Mouse (Mus musculus): ENCODE measurements around the gene Fads1.
A peak's percentile ranks its signal among the peaks of the same experiment; 100 is the strongest.

Fads1 gene

DNA sequence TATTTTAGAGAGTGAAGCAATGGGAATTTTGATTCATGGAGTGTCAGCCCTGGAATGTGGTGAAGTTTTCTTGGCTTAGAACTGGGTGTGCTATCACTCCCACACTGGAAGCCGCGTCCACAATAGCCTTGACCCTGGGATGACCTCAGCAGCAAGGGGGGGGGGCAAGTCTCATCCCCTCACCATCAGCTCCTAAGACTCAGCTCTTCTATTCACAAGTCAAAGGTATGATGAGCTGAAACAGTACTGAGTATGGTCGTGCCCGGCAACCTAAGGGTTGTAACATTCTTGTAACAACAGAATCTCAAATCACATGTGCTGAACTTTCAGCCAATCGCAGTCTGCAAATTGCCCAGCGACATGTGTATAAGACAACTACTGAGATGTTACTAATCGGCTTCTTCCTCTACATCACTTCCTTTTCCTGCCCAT lies 5.7 kb upstream of the Fads1 start:
- DNase-seq (ENCODE audit: low spot score): peak; percentile 26

DNA sequence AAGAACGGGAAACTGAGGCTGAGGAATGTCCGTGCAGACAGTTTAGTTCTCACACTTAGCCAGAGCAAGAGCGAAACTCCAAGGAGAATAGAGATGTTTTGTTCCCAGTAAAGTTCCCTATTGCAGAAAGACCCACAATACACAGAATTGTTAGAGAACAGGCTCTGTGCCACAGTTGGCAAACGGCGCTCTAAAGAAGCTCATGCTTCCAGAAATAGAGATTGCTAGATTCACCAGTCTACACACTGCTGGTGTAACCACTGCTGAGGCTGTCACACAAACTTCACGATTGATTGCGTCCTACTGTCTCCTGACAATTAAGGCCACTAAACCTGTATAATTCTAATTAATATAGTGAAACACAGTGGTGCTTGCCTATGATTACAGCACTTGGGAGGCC lies 1.5 kb upstream of the Fads1 start:
- DNase-seq (ENCODE audit: low spot score): no peak

DNA sequence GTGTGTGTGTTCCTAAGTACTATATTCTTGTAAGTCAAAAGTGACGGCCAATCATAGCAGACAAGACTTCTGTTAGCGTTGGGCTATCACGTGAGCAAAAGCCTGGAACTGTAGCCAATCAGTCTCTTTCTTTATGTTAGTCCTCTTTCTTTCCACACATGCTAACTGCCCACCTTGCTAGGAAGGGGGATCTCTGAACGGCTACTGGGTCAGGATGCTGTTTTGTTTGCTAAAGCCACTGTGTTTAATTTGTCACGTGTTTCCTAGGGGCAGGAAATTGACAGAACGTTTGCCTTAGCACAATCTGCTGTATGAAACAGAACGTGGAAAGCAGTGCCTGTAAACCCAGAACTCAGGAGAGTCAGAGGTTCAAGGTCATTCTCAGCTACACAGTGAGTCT lies 546 bp upstream of the Fads1 start:
- no peak for DNase-seq (ENCODE audit: low spot score)

DNA sequence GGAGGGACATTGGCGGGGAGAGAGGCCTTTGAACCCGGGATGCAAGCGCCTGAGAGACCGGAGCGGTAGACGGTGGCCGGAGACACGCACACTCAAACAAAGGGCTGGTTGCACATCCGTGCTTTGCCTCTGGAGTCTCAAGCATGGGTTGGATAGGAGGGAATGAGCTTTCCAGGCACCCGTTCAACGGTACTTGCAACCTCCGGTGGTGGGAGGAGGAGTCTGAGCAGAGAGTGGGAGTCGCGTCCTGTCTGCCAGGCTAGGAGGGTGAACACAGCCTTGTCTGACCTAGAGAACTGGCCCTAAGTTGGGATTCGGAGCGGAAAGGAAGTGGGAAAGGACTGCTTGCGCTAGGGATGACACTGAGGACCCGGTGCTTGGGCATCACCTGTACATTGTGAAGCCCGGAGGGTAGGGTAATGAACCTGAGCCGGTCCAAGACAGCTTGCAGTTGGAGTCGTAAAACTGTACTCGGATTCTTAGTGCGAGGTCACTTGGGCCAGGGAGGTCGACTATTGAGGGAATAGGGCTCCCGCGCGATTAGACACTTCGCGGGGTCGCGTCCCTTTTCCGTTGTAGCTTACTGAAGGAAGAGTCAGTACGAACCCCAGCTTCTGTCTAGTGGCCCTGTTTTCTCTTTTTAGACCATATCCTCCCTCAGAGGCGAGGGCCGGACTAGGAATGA lies 753 bp downstream of the Fads1 start:
- DNase-seq (ENCODE audit: low spot score): peak; percentile 72

DNA sequence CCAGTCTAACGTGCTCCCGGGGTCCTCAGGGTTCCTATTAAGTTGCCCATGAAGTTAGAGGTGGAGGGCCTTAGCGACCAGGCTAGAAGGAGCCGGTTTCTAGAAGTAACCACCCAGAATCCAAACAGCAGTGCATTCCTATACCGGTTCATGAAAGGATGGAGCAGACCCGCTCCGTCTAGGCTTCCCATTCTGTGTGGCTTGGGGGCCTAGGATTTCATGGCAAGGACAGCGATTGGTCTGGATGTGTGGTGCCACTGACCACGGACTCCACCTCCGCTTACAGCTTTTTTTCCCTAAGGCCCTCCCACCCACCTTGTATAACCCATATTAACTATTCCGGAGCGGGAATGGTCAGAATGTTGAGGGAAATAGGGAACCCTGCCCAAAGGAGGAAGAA lies 1.4 kb downstream of the Fads1 start:
- peak; percentile 56 for DNase-seq (ENCODE audit: low spot score)

- no peak for DNase-seq (ENCODE audit: low spot score)
Measured at GRCm38 (mm10) chr19:10185876-10186275, 3.2 kb downstream of the Fads1 start.

GRCm38 (mm10) chr19:10186569-10186968 lies 3.9 kb downstream of the Fads1 start:
- no peak for DNase-seq (ENCODE audit: low spot score)

DNA sequence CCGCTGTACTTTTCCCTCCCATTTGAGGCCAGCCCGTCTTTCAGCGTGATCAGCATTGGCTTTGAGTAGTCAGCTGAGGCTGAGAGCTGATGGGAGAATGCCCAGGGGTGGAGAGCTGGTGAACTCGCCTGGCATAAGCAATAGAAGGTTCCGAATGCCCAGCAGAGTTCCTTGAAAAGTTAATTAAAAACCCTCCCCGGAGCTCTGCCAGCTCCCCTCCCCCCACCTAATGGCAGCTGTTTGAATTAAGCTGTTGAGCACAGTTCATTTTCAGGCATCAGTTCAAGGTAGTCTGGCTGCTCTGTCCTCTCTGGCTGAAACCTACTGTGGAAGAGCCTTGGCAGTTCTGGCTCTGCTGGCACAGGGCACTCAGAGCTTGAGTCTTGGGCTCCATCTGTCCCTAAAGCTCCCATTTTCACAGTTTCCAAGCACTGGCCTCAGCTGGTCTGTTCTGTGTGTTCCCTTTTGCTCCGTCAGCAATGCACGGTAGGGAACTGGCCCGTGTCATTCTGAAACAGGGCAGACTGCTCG lies 5.7 kb downstream of the Fads1 start:
- DNase-seq (ENCODE audit: low spot score): no peak

GRCm38 (mm10) chr19:10189022-10189421 lies 6.3 kb downstream of the Fads1 start:
- no peak for DNase-seq (ENCODE audit: low spot score)

DNA sequence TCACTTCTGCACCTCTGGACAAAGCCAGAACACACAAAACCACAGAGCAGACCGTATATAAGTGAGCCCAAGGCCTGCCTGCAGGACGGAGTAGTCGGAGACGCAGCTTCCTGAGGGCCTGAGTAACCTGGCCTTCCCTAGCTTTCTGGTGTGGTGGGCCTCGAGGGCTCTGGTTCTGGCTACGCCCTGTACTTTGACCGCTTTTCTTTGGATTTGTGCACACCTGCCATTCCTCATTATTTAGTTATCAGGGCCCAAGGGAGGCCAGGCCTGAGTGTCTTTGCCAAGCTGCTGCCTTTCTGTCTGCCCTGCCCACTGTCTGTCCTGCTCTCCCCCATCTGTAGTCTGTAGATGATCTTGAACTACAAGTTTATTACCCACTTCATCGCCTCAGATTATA lies 7.3 kb downstream of the Fads1 start:
- DNase-seq (ENCODE audit: low spot score): no peak

DNA sequence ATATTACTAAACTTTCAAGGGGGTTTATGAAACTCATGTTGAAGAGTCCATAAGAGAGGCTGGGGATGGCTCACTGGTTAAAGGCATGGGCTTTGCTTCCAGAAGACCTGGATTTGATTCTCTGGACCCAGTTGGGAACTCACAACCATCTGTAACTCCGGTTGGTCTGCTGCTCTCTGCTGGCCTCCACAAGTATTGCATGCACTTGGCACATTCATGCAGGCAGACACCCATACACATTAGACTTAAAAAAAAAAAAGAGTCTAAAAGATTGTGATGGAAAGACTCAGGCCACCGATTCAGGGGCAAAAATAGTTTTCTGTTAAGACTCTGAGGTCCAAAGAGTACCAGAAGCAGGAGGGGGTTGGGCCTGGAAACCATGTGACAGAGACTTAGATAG lies 8.1 kb downstream of the Fads1 start:
- peak; percentile 83 for DNase-seq (ENCODE audit: low spot score)

DNA sequence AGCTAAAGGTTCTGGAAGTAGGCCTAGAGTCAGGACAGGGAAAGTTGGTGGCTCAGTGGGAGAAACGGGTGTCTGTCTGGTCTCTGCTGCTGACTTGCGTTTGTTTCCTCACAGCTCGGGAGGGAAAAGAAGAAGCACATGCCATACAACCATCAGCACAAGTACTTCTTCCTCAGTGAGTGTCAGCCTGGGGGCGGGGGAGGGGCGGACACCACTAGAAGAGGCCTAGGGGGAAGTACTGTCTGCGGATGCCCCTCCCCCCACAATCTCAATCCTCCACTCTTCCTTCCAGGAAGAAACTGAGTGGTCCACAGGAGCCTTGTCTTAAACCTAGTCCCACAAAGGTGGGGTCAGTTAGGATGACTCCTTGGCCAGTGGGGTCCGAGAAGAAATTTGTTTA lies 8.6 kb downstream of the Fads1 start:
- no peak for DNase-seq (ENCODE audit: low spot score)

- DNase-seq (ENCODE audit: low spot score): no peak
Measured at GRCm38 (mm10) chr19:10194337-10194736, 11.6 kb downstream of the Fads1 start.

GRCm38 (mm10) chr19:10195252-10195651 lies 12.6 kb downstream of the Fads1 start:
- no peak for DNase-seq (ENCODE audit: low spot score)

GRCm38 (mm10) chr19:10197130-10197529 lies 14.4 kb downstream of the Fads1 start:
- DNase-seq (ENCODE audit: low spot score): no peak

GRCm38 (mm10) chr19:10198286-10198685 lies 15.6 kb downstream of the Fads1 start:
- DNase-seq (ENCODE audit: low spot score): no peak

DNA sequence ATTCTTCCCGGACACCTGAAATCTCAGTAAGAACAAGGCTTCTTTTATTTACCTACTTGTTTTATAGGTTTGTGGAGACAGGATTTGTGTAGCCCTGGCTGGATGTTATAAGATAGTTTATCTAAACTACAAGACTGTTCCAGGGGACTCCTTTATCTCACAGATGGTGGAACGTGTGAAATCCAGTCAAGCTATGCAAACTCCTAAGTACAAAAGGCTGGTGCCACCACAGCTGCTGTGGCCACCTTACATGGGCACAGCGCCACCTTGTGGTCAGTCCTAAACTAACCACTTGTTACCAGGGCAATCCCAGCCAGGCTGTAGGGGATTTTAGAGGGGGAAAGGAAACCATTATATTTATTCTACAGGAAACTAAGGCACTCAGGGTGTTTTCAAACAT lies 16.0 kb downstream of the Fads1 start:
- DNase-seq (ENCODE audit: low spot score): peak; percentile 94

DNA sequence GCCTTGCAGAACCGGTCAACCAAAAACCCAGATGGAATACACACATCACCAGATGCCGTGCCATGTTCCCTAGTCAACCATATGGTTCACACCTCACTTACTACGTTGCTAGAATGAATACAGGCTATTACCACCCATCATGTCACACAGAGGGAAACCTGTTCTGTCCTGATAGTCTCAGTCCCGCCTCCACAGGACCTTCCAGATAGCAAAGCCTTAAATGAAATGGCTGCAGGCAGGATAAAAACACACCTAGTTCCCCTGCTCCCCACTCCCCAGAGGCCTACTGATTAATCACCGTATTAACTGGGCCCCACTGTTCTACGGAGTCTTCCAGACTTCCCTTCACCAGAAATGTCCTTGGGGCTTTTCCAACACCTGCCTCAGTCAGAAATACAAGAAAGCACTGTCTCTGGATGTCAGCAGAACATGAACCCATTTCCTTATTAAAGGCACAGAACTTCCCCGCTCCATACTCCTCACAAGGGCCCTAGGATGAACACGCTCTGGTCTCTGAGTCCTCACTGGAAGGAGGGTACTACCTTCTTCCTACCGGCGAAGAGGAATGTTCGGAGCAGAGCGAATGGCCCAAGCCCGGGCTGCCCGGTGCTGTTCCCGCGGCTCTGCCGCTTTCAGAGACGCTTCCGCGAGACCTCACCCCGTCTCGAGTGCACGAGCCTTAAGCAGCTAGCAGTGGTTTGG lies 20.6 kb downstream of the Fads1 start:
- DNase-seq (ENCODE audit: low spot score): no peak

DNA sequence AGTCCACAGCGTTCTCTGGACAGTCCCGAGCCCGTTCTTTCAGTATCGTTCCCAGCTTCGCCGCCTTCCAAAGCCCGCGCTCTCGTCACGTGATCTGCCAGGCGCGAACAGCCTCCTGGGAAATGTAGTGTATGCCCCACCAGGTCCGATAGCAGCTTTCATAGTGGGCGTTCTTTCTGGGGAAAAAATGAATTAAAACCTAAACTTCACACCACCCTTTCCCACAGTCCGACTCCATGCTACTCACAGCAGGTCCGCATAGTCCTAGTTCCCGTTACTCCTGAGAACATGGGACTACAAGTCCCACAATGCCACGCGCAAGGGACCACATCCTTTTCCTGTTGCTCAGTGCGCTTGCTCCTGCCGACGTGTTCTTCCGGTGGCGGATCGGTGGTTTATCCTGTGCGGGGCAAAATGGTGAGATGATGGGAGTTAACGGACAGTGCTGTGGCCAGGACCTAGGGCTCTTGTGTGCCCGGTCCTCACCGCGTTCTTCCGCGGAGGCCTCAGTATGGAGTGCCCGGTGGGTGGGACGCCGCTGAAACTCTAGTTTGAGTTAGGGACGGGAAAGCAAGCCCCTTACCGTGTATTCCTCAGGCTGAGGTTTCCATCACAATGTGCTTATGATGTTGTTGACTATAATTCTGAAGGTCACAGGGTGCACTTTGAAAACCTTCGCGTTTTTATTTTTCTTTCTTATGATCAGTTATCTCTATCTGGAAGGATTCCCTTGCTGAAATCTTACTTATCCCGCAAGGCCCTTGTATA lies 21.3 kb downstream of the Fads1 start, which contains the start of the genes Tmem258 and Fen1:
Gene Tmem258 (plus strand): TSS at position 167 of the 768 bp plus-strand sequence.
Gene Fen1 (minus strand): TSS at position 322 of the 768 bp plus-strand sequence.
- DNase-seq (ENCODE audit: low spot score): peak; percentile 93

DNA sequence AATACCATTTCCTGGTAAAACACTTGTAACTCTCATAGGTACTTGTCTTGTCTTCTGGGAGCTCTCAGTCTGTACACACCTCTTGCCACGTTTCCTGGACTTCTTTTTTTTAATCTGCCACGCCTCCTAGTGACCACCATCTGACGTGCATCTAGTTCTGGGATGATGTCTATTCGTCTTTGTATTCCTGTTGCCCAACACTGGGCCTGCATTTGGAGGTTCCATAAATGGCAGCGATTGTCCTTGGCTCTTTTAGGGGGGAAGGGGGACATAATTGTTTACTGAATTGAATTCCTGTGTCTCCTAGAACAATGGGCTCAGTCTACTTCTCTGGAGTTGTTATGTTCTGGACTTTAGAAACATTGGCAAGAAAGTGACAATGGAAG lies 21.9 kb downstream of the Fads1 start:
- peak; percentile 60 for DNase-seq (ENCODE audit: low spot score)

DNA sequence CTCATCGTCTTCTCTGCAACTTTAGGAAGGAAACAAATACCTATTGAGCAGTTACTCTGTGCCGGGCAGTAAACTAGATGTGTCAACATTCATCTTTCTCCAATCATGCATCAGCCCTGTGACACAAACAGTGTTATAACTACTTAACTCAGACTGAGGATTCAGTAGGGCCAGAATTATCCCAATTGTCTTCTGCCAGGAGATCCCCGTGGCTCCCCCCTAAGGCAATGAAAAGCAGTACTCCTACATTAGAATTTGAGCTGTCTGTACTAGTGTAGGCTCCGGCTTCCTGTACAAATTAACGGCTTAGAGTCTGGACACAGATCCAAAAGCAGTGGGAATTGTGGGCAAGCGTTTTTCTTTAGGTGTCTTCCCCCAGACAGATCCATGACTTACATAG lies 22.4 kb downstream of the Fads1 start:
- no peak for DNase-seq (ENCODE audit: low spot score)

DNA sequence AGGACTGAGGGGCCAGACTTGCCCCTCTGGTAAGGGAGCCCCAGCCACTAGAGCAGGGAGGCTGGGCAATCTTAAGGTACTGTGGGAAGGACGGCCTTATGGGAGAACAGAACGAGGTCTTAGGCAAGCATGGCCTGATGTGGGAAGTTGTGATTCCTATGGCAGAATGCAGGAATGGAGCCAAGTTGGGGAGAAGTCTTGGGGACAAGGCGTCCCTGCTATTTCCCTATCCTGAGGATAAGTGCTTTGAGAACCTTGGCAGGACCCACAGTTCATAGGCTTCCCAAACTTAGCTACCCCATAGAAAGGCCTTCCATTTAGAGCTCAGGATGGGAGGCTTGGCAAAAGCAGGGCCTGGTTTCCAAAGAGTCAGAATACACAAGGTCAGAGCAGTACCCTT lies 26.2 kb downstream of the Fads1 start:
- no peak for DNase-seq (ENCODE audit: low spot score)

- DNase-seq (ENCODE audit: low spot score): no peak
Measured at GRCm38 (mm10) chr19:10210885-10211284, 28.2 kb downstream of the Fads1 start.

All from retina, embryonic 14.5 days (tissue).